Mouse (Mus musculus) thymus, adult 2 months (tissue): ENCODE data around the gene Elf4. TPM values are rescaled to one million over a fixed set of nuclear protein-coding genes. Genes with fewer than 3 reads are reported as not detected.

ENCODE experiments used
- DNase-seq: peaks from one replicate; pipeline ENCODE4 v3.0.0; 2021
- H3K27ac ChIP-seq: fragments of 200-500 bp; 2 replicates; pipeline ENCODE4 v1.5.1; 2012; ENCODE audit warnings: low read length, control low read depth; ENCODE audit not compliant: control insufficient read depth, insufficient read depth
- H3K27me3 ChIP-seq: fragments of 200-500 bp; 2 replicates; pipeline ENCODE4 v1.6.1; 2012; ENCODE audit warnings: mild to moderate bottlenecking, low read length, moderate library complexity, mixed read lengths; ENCODE audit not compliant: control insufficient read depth, insufficient read depth
- H3K36me3 ChIP-seq: fragments of 200-500 bp; 2 replicates; pipeline ENCODE4 v1.6.1; 2012; ENCODE audit warnings: mild to moderate bottlenecking, low read length, moderate library complexity; ENCODE audit not compliant: control insufficient read depth, insufficient read depth
- H3K4me1 ChIP-seq: fragments of 200-500 bp; replicated peaks from 2 replicates; pipeline ENCODE4 v1.6.1; 2012; ENCODE audit warnings: low read length; ENCODE audit not compliant: control insufficient read depth, insufficient read depth
- H3K4me3 ChIP-seq: fragments of 200-500 bp; 2 replicates; pipeline ENCODE4 v1.5.1; 2012; ENCODE audit warnings: mild to moderate bottlenecking, low read length, control low read depth, moderate library complexity; ENCODE audit not compliant: control insufficient read depth, insufficient read depth
- CTCF ChIP-seq: fragments of 200-500 bp; IDR thresholded peaks from 2 replicates; pipeline ENCODE4 v1.5.1; 2012; ENCODE audit warnings: mild to moderate bottlenecking, control low read depth, low read length, moderate library complexity, borderline replicate concordance; ENCODE audit not compliant: control insufficient read depth, poor library complexity, insufficient read depth; ENCODE audit errors: extremely low read depth
- POLR2A ChIP-seq: fragments of 200-500 bp; IDR thresholded peaks from 2 replicates; pipeline ENCODE4 v1.6.1; 2012; ENCODE audit warnings: mild to moderate bottlenecking, low read length, control low read depth, moderate library complexity; ENCODE audit not compliant: control insufficient read depth, poor library complexity, insufficient read depth; ENCODE audit errors: extremely low read depth
- WGBS: fragments of 180-500 bp; shearing (Covaris S2); methylation state at CpG from one replicate; pipeline ENCODE4 v1.1.7; 2018; 5-methylcytosine and 5-hydroxymethylcytosine counted together
- polyA plus RNA-seq: library from polyadenylated mRNA; depleted of rRNA; stranded (reverse); fragments of >200 nt; gene quantifications from 2 replicates; pipeline ENCODE4 v1.2.3, GENCODE M21; 2012

Elf4 gene
- polyA plus RNA-seq, 1 experiment = 90.5 TPM

GRCm38 (mm10) chrX:48463636-48464035 lies 704 bp upstream of the Elf4 start:
- TF ChIP-seq POLR2A = no peak
- TF ChIP-seq CTCF = no peak
- Histone ChIP-seq H3K4me1 (peaks cover 10% of the 10 kb centered on the region), H3K27me3 (no peaks in the 10 kb centered on the region), H3K4me3 (no peak overlapping the region), H3K27ac (no peak overlapping the region), H3K36me3 (no peaks in the 10 kb centered on the region)
- DNase-seq = no peak
- WGBS = 91% methylated on average over 4 of the region's 4 CpGs

DNA sequence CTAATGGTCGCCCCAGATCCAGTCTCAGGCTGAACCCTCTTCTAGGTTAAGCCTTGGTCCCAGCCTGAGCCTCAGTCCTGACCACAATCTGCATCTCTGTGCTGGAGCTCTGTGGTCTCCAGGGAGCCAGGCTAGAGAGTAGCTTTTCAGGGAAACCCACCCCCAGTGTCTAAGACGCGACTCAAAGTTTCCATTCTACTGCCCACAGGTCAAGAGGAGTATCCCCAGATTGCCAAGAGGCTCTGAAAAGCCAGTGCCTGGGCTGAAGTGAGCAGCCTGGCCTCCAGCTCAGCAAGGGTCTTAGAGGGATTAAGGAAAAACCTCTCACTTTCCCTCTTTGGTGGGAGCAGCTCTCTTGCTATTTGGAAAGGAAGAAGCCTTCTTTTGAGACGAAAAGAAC lies 635 bp downstream of the Elf4 start:
- Histone ChIP-seq H3K27ac (no peak overlapping the region), H3K36me3 (no peaks in the 10 kb centered on the region), H3K4me3 (peak overlapping the region; percentile 12; the same call in 1 of the 2 replicates), H3K27me3 (no peaks in the 10 kb centered on the region), H3K4me1 (peaks cover 11% of the 10 kb centered on the region)
- no peak for DNase-seq
- no peak for TF ChIP-seq CTCF
- TF ChIP-seq POLR2A = no peak
- 45% methylated on average over 4 of the region's 4 CpGs for WGBS

DNA sequence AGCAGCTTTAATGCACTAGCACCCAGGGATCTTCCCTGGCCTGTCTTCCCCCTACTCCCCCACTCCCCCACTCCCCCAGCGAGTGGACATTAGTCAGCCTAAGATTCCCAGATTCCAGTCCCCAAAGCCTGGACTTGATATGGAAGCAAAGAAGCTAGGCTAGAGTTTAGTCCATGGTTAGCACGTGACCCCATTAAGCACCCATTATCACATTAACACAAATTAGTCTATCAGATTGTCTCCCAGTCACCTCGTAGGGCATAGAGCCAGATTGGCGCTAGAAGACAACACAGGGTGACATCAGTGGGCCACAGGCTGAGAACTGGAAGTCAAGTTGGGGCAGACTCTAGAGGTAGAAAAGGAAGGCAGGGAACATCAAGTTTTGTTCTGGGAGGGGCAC lies 1.9 kb downstream of the Elf4 start:
- DNase-seq = no peak
- 83% methylated on average over 4 of the region's 4 CpGs for WGBS
- H3K36me3 ChIP-seq = no peaks in the 10 kb centered on the region
- H3K4me3 ChIP-seq = no peak overlapping the region
- H3K27ac ChIP-seq = no peak overlapping the region
- TF ChIP-seq POLR2A (no peak), CTCF (no peak)
- H3K4me1 ChIP-seq = peaks cover 19% of the 10 kb centered on the region
- no peaks in the 10 kb centered on the region for H3K27me3 ChIP-seq

GRCm38 (mm10) chrX:48460496-48460895 lies 2.4 kb downstream of the Elf4 start:
- peaks cover 19% of the 10 kb centered on the region for H3K4me1 ChIP-seq

DNA sequence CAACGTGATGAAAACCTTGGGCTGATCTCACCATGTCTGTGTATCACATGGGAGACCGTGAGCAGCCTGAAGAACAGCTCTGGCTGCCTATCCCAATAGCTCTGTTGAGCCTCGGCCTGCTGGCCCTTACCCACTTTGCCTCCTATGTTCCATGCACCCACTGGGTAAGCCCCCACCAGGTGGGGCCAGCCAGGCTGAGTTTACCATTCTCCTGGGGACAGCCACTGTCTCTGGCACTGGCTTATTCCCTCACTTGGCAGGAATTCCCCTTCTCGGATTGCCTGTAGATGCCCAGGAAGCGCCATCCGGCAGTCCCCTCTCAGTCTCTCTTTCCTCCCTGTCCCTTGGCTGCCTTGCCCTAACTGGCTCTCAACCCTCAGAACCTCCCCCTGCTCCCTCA lies 6.0 kb downstream of the Elf4 start:
- Histone ChIP-seq H3K4me1 (peaks cover 21% of the 10 kb centered on the region), H3K27ac (no peak overlapping the region), H3K27me3 (no peaks in the 10 kb centered on the region), H3K36me3 (no peaks in the 10 kb centered on the region), H3K4me3 (no peak overlapping the region)
- DNase-seq = no peak
- 25% methylated on average over 5 of the region's 6 CpGs for WGBS
- TF ChIP-seq POLR2A (no peak), CTCF (no peak)

More at GRCm38 (mm10) chrX:48460496-48460895, 2.4 kb downstream of the Elf4 start:
- no peak for DNase-seq
- TF ChIP-seq POLR2A = no peak
- no peak for TF ChIP-seq CTCF
- Histone ChIP-seq H3K4me3 (no peak overlapping the region), H3K27me3 (no peaks in the 10 kb centered on the region), H3K27ac (no peak overlapping the region), H3K36me3 (no peaks in the 10 kb centered on the region)
- WGBS = 91% methylated on average over 7 of the region's 7 CpGs

GRCm38 (mm10) chrX:48455018-48455417 lies 7.9 kb downstream of the Elf4 start:
- peaks cover 32% of the 10 kb centered on the region for H3K4me1 ChIP-seq
- H3K27ac ChIP-seq = peak overlapping the region; percentile 55
- DNase-seq = peak; percentile 54
- TF ChIP-seq POLR2A (no peak), CTCF (no peak)
- no peaks in the 10 kb centered on the region for H3K27me3 ChIP-seq
- 4% methylated on average over 9 of the region's 9 CpGs for WGBS
- peak overlapping the region; percentile 68 for H3K4me3 ChIP-seq
- no peaks in the 10 kb centered on the region for H3K36me3 ChIP-seq

- no peak for DNase-seq
- H3K4me1 ChIP-seq = peaks cover 38% of the 10 kb centered on the region
- TF ChIP-seq POLR2A = no peak
- TF ChIP-seq CTCF = no peak
- no peaks in the 10 kb centered on the region for H3K27me3 ChIP-seq
- 0% methylated on average over 19 of the region's 21 CpGs for WGBS
- H3K36me3 ChIP-seq = no peaks in the 10 kb centered on the region
- peak overlapping the region; percentile 55 for H3K27ac ChIP-seq
- peak overlapping the region; percentile 68 for H3K4me3 ChIP-seq
Observed at GRCm38 (mm10) chrX:48454495-48454878, 8.4 kb downstream of the Elf4 start.
